Mouse (Mus musculus): ENCODE measurements around the gene Tbcel. TPM values are rescaled to one million over a fixed set of nuclear protein-coding genes. Genes with fewer than 3 reads are reported as not detected.

The Tbcel gene
- total RNA-seq, 2 experiments from 2014 or later = 17.0 to 17.6 TPM

GRCm38 (mm10) chr9:42486913-42487312, 20.7 kb downstream of the Tbcel start:
- DNase-seq = no peak

GRCm38 (mm10) chr9:42484667-42485066, 22.9 kb downstream of the Tbcel start:
- DNase-seq = no peak

GRCm38 (mm10) chr9:42482944-42483343, 24.7 kb downstream of the Tbcel start:
- no peak for DNase-seq

GRCm38 (mm10) chr9:42476166-42476565, 31.4 kb downstream of the Tbcel start:
- DNase-seq = no peak

GRCm38 (mm10) chr9:42474244-42474643, 33.4 kb downstream of the Tbcel start:
- no peak for DNase-seq

GRCm38 (mm10) chr9:42471921-42472747, 35.5 kb downstream of the Tbcel start:
- peak; percentile 83 for DNase-seq

GRCm38 (mm10) chr9:42471214-42471613, 36.4 kb downstream of the Tbcel start:
- DNase-seq = peak; percentile 60

- no peak for DNase-seq
These were observed 38.3 kb downstream of the Tbcel start for GRCm38 (mm10) chr9:42469323-42469722.

GRCm38 (mm10) chr9:42468360-42468759, 39.2 kb downstream of the Tbcel start:
- no peak for DNase-seq

GRCm38 (mm10) chr9:42467116-42467815, 40.3 kb downstream of the Tbcel start:
- DNase-seq = no peak

GRCm38 (mm10) chr9:42465661-42466091, 41.9 kb downstream of the Tbcel start:
- no peak for DNase-seq

GRCm38 (mm10) chr9:42464181-42464580, 43.4 kb downstream of the Tbcel start:
- DNase-seq = no peak

- peak; percentile 31 for DNase-seq
These were observed 44.2 kb downstream of the Tbcel start for GRCm38 (mm10) chr9:42463220-42463989.

- no peak for DNase-seq
These were observed 44.9 kb downstream of the Tbcel start for GRCm38 (mm10) chr9:42462585-42463219.

GRCm38 (mm10) chr9:42461390-42462108, 46.1 kb downstream of the Tbcel start:
- no peak for DNase-seq

GRCm38 (mm10) chr9:42460353-42460752, 47.3 kb downstream of the Tbcel start:
- no peak for DNase-seq

GRCm38 (mm10) chr9:42459736-42460135, 47.9 kb downstream of the Tbcel start:
- DNase-seq = no peak

GRCm38 (mm10) chr9:42458741-42459515, 48.7 kb downstream of the Tbcel start:
- no peak for DNase-seq

- DNase-seq = no peak
These were observed 50.1 kb downstream of the Tbcel start for GRCm38 (mm10) chr9:42457501-42457900.

GRCm38 (mm10) chr9:42454364-42454763, 53.2 kb downstream of the Tbcel start:
- DNase-seq = no peak

GRCm38 (mm10) chr9:42449043-42449442, 58.6 kb downstream of the Tbcel start:
- no peak for DNase-seq

Data from gastrocnemius, postnatal 25 days (tissue).